Mouse (Mus musculus): ENCODE data around the gene Hmcn2.

Gene Hmcn2

DNA sequence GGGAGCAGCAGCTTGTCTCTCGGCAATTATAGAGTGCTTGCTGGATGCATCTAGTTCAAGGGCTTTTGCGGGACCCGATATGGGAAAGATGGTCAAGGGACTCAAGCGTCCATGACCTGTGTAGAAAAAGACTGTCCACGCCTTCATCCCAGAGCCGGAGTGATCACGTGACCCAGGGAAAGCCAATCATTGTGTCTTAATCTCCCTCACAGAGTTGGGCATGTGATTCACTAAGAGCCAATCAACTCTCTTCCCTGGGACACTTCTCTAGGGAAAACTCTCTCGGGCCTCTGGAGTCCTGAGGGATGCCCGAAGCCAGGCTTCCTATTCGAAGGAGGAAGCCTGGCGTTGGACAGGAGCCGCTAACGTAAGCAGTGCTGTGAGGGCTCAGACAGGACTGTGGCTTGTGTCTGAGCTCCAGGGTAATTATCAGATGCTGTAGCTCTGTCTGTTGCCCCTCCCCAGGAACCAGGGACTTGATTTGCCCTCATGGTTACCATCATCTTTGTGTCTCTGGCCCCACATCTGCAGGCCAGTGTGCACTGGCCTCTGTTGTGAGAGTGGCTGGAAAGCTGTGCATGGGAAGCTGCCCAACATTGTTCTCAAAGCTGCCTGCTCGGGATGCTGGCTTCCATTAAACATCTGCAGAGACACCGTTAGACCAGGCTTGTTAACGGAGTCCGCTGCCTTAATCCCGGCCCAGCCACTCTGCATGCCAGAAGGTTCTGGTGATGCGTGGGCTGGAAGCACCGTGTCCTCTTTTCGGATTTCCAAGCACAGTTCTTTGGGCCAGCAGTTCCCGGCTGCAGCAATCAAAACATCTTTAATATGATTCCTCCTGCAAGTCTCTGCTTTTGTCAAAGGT is 9.2 kb upstream of the Hmcn2 start:
- no peak for DNase-seq (ENCODE audit: low read depth, low spot score)

DNA sequence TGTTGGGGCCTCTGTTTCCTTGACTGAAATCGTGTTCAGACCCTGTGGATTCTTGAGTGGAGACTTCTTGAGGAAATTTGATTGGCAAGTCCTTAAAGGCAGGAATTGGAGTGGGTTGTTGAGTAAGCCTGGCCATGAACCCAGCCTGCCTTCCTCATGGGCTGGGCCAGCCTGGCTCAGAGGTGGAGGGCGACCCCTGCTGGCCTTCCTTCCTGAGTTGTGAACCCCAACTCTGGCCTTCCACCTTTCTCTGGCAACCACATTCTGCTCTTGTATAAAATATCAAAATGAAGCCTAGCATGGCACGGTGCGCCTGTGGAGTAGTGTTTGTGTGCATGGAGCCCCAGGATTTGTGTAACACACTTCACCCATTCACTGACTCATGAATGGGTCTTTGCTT is 8.5 kb upstream of the Hmcn2 start:
- no peak for DNase-seq (ENCODE audit: low read depth, low spot score)

DNA sequence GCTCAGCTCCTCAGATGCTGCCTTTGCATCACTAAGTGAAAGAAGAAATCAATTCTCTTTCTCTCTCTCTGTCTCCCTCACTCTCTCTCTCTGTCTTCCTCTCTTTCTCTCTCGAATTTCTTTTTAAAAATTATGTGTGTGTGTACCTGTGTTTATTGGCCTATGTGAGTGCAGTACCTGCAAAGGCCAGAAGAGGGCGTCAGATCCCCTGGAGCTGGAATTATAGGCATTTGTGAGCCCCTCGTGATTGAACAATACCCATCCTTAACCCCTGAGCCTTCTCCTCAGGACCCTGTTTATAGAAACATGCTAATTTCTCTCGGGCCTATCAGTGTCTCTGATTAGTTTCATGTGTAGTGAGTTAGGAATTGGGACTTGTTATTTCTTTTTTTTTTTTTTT is 6.0 kb upstream of the Hmcn2 start:
- no peak for DNase-seq (ENCODE audit: low read depth, low spot score)

DNA sequence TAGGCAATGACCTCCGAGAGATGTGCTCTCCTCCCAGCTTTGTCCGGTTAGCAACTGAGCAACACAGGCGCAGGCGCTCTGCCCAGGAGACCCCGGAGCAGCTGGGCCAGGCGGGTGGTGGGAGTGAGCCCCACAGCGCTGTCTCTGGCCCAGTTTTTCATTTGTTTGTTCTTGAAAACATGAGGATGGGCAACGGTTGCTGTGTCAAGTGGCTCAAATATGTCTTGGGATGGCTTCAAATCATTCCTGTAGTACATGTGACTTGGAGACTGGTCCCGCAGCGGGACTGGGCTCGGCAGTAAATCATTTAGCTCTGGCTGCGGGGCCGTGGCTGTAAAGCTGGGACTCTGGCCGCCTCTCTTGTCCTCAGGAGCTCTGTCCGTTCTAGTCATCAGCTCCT is 4.7 kb upstream of the Hmcn2 start:
- DNase-seq (ENCODE audit: low read depth, low spot score), result no peak

DNA sequence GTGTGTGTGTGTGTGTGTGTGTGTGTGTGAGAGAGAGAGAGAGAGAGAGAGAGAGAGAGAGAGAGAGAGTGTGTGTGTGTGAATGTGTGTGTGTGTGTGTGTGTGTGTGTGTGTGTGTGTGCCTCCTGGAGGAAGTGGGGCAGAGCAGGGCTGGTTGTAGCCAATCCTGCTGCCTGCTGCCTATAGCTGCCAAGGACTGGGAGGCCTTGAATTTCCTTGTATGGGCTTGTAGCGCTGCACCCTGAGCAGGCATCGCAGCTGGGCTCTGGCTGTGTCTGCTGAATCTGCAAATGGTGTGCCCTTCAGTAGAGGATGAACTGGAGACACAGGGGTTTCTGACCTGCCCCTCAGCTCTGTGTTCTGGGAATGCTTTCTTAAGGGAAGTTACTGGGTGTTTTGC is 3.9 kb downstream of the Hmcn2 start:
- no peak for DNase-seq (ENCODE audit: low read depth, low spot score)

DNA sequence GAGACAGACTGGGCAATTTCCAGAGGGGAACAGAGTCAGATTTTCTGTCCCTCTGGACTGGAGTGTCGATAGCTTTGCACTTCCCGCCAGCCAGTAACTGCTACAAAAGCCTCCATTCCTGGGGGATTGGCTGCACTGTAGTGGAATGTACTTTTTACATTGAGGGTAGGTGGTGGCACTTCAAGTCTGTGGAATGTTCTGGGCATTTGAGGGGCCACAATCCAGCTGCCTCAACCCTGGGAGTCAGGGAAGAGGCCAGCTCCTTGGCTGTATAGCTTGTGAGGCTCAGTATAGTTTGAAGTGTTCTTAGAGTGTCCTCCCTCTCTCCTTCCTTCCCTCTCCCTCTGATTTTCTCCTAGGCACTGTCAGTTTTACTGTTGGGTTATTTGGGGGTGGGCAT is 5.0 kb downstream of the Hmcn2 start:
- DNase-seq (ENCODE audit: low read depth, low spot score), result no peak

DNA sequence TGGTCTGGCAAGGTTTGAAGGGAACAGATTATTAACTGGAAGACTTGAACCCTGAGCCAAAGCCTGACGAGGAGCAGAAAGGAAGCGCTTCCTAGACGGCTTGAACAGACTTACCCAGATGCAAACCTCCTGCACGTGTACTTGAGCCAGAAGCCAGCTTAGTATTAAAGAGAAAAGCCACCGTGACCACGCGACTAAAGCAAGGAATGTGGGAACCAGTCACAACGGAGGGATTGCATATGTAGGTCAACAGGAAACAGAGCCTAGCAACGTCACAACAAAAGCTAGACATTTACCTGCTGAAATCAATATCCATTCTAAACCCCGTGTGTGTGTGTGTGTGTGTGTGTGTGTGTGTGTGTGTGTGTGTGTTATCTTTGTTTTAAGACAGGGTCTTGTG is 13.0 kb downstream of the Hmcn2 start:
- DNase-seq (ENCODE audit: low read depth, low spot score), result peak; percentile 29

DNA sequence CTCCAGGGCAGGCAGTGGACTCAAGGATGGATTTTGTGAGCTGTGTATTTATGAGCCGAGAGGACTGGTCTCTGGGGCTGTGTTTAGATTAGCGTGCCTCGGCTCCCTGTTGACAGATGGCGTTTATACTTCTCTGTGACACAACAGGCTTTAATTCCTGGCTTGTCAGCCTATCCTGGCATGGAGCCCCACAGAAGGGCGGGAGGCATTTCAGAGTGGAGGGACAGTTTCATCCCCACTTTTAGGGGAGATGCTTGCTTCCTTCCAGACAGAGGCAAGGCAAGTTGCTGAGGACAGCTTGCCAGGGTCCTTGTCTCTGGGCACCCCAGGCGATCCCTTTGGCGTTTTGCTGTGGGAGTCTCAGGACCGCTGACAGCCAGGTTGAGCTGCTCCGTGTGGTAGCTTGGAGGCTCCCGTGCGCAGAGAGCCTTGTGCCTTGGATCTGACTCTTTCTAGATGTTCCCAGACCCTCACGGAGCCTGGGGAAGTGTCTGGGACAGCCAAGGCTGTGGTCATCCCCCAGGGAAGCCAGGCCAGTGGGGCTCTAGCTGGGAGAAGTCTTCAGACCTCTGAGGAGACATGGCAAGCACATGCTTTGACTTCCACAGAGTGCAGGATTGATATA is 23.6 kb downstream of the Hmcn2 start:
- DNase-seq (ENCODE audit: low read depth, low spot score), result no peak

DNA sequence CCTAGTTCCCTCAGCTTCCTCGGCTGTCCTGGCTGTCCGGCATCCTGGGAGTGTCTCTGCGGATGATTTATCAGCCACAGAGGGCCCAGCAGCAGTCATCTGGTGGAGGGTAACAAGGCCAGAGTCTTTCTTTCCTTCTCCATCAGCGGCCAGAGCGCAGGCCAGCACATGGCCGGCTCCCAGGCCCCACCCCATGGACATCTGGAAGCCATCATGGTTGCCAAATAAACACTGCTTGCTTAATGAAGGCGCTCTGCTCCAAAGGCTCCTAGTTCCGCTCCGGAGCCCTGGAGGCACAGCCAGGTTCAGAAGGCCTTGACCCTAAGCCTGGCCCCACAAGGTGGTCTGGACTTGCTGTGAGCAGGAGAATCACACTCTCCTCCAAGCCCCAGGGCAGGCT is 25.6 kb downstream of the Hmcn2 start:
- DNase-seq (ENCODE audit: low read depth, low spot score), result peak; percentile 84

DNA sequence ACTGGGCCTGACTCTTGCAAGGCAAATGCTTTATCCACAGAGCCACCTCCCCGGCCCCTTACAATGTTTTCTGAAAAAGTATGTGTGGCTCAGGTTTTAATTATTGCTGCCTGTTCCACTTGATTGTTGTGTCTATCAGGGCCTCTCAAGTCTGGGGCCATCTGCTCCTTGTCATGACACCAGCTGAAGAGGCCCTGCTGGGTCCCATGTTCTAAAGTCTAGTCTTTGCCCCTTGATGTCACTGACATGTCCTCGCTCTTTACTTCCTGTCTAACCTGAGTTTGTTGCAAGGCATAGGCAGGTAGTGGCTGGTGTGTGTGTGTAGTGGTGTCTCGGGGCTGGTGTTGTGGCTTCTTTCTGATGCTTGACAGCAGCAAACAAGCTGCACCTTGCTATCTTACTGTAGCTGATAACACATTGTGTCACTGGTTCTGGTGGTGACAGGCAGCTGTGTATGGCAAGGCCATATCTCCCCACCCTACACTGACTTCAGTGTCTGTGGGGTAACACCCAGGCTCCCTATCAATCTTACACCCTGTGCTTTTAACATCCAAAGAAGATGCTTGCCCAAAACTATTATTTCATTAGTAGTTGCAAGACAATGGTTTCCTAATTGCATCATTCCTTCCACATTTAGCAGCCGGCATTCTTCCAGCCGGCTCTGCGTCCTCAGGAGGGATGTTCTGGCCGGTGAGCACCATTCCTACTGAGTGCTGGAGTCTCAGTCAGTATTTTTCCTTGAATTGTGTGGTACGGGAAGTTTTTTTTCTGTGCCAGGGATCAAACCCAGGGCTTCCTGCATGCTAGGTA is 27.7 kb downstream of the Hmcn2 start:
- no peak for DNase-seq (ENCODE audit: low read depth, low spot score)

DNA sequence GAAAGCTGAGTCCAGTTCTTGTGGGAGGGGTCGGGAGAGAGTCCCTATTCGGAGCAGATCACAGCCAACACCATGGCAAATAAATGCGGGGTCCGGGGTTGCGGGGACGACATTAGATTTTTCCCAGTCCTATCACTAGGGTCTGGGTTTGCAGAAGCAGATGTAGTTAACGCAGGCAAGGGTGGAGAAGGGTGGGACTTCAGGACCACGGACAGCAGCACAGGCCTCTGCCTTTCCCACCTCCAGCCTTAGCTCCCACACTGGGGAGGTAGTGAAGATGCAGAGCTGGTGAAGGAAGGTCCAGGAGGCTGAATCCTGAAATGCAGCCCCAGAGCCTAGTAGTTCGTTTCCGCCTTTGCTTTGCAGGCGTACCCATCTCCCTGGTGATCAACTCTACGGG is 31.9 kb downstream of the Hmcn2 start:
- DNase-seq (ENCODE audit: low read depth, low spot score), result peak; percentile 88

DNA sequence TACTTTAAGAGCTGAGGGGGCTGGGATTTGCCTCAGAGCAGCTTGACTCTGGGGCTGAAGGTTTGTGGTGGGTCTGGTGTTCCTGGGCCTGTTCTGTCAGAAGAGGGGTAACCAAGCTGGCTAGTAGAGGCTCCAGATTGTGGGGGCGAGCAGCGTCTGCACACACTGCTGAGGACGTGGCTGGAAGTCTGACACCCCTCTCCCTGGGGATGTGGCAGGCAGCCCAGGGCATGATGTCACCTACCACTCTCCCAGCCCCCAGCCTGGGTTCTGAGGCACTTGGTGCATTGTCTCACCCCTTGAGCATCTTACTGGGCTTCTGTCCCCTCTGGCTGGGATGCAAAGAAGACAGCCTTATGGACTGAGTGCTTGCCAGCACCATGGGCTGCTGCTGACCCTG is 34.2 kb downstream of the Hmcn2 start:
- no peak for DNase-seq (ENCODE audit: low read depth, low spot score)

DNA sequence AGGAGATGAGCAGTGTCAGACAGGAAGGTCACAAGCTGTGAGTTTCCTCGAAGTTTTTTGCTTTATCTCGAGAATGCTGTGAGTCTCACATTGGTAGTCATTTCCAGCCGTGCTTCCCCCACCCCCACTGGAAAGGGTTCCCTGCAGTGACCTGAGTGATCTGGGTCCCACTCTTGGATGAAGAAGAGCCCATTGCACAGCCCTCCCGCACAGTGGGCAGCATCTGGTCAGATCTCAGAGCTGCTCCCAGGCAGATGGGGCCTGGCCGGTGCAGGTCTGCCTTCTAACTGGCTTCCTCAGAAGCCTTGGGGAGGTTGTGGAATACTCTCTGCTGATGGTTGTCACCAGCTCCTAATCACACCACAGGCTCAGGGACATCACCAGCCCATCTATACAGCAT is 34.6 kb downstream of the Hmcn2 start:
- no peak for DNase-seq (ENCODE audit: low read depth, low spot score)

DNA sequence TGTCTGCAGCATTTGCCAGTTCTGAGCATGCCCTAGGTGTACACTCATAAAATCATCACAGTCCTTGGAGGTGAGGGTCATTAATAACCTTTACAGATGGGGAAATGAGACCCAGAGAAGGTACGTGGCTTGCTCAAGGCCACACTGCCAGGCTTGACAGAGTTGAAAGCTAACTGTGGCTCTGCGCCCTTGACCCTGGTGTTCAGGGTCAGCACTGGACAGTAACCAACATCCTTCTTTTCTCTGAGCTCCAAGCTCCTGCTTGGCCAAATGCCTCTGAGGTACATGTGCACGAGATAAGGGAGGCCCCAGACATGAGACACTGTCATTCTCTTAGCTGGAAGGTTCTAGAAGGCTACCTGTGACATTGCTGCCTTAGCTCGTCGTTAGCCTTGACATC is 42.6 kb downstream of the Hmcn2 start:
- no peak for DNase-seq (ENCODE audit: low read depth, low spot score)

DNA sequence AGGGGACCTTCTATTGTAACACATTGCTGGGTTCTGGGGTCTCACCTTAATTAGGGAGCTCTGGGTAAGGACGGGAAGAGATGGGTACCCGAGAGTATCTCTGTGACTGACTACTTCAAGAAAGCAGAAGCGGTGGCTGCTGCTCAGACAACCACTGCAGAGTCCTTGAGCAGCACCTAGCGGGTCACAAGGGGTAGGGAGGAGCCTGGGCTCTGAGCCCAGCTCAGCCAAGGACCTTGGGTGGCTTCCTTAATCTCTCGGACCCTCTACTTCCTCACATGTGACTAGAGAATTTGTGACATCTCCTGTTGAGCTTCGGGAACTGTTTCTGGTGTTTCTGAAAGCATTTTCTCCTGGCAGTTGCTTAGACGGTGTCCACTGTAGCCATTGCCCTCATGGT is 45.1 kb downstream of the Hmcn2 start:
- no peak for DNase-seq (ENCODE audit: low read depth, low spot score)

DNA sequence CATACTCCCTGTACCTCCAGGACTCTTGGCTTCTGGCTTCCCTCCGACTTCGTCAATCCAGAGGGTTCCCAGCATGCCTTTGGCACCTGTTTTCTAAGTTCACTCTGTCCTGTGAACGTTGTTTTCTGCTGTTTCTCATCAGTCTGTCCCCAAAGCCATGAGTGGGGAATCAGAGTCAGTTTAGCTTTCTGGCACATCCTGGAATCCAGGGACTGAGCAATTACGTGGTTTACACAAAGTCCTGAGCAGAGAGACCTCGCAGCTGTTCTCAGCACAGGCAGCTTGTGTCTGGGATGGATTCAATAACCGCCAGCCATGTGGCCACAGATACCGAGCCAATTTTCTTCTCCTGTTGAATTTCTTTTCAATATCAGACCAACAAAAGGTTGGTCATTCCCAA is 53.0 kb downstream of the Hmcn2 start:
- DNase-seq (ENCODE audit: low read depth, low spot score), result no peak

DNA sequence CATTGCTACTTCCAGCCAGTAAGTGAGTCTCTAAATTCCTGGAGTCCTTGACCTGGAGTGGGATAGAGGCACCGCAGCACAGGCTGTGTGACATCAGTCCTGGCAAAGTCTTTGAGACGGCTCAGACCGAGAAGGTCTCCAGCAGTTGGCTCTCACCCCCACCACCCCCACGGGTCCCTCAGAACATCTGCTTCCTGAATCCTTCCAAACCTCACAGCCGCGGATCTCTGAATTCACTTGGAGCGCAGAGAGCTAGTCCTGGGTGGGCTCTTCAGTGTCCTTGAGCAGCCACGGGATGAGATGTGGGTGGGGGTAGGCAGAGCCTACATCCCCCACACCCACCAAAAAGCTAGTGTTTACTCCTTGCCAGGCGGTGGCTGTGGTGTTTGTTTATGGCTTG is 57.2 kb downstream of the Hmcn2 start:
- DNase-seq (ENCODE audit: low read depth, low spot score), result no peak

DNA sequence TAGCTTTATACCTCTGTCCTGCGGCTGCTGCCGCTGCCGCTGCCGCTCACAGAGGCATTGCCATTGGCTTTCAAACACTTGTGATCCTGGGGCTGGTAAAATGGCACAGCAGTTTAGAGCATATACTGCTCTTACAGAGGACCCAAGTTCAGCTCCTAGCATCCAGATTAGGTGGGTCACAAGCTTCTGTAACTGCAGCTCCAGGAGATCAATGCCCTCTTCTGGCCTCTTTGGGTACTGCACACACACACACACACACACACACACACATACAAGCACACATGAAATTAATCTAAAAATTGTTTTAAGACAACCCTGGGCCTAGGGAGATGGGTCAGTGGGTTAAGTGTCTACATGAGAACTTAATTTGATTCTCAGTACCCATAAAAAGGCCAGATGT is 58.0 kb downstream of the Hmcn2 start:
- no peak for DNase-seq (ENCODE audit: low read depth, low spot score)

DNA sequence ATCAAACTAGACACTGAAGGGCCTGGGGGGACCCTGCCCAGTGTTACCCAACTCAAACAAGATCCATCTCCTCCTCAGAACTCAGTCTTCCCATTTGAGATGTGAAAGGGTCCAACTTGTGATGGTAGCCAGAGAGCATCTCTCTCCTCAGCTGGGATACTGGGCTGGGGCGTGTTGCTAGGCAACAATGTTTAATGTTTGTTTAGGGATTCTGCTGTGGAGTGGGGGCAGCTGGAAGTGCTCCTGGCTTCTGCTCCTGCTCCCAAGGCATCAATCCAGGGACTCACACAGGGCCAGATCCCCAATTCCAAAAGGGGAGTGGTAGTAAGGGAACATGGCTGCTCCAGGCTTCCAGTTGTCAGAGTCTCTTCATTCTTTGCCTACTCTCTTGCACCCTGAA is 60.2 kb downstream of the Hmcn2 start:
- DNase-seq (ENCODE audit: low read depth, low spot score), result no peak

DNA sequence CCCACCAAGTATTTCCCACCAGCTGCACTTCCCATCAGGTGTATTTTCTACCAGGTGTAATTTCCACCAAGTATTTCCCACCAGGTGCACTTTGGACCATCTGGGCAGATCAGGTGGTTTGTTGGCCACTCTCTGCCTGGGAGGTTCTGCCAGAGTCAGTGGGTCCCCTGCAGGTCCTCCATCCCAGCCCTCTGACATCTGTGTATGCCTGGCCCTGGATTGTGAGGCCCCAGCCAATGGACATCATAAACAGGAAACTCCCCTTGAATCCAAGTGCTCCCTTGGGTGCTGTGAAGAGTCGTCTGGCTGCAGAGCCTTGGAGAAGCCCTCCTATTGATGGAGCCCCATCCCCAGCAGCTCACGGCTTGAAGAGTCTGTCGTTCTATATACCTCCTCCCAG is 61.8 kb downstream of the Hmcn2 start:
- DNase-seq (ENCODE audit: low read depth, low spot score), result no peak

DNA sequence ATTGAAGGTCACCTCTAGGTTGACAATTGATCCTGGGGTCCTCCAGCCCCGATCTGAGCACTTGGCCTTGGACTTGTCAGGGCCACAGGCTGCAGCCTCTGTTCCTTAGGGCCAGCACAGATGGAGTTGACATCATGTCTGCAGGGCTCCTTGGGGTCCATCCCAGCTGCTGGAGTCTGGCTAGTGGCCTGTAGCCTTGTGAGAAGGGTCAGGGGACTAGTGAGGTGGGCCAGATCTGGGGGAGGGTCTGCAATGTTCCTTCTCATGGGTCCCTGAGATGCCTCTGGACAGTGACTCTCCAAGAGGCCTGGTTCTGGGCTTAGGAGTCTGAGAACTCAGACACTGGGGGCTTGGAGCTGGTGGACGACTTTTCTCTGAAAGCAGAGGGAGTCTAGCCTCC is 63.3 kb downstream of the Hmcn2 start:
- no peak for DNase-seq (ENCODE audit: low read depth, low spot score)

DNA sequence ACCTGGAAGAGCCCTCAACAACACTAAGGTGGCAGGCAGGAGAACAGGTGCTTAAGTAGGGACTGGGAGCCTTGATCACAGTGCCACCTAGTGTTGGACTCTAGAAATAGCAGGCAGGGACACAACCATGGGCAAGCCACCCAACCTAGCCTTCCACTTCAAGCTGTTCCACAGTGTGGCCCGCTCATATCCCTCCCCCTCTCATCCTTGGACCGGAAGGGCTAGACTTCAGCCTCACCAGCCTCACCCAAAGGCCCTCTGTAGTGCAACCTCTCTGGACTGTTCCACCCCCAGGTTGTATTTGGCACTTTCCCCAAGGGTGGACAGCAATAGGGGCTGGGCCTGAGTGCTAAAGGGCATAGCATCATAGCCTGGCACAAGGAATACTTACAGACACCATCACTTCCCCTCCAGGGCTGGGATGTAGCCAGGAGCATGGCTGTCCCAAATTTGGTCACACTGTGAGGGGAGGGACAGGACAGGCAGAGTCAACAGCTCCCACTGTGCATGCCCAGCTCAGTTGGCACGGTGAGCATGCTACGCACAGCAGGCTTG is 67.2 kb downstream of the Hmcn2 start:
- DNase-seq (ENCODE audit: low read depth, low spot score), result peak; percentile 70

Measured in forelimb bud, embryonic 11.5 days (tissue).